Mouse (Mus musculus): ENCODE data around the gene Plscr4. TPM values are rescaled to one million over a fixed set of nuclear protein-coding genes. Genes with fewer than 3 reads are reported as not detected.

Plscr4 gene
- polyA plus RNA-seq, 1 experiment from 2014 or later, result 4.6 TPM

- Histone ChIP-seq H3K4me3 (ENCODE audit: low read depth, low read length) (no peak overlapping the region), H3K27me3 (replicated peaks; ENCODE audit: control insufficient read depth, insufficient read depth, low read length) (no peaks in the 10 kb centered on the region), H3K4me2 (replicated peaks; ENCODE audit: low read depth) (no peak overlapping the region), H3K27ac (ENCODE audit: low read depth, low read length) (no peak overlapping the region), H3K4me1 (replicated peaks; ENCODE audit: control insufficient read depth, insufficient read depth, low read length) (no peaks in the 10 kb centered on the region), H3K36me3 (ENCODE audit: control insufficient read depth, insufficient read depth) (no peaks in the 10 kb centered on the region), H3K9ac (ENCODE audit: low read depth, low read length) (no peak overlapping the region), H3K9me3 (ENCODE audit: control insufficient read depth) (no peaks in the 10 kb centered on the region)
- TF ChIP-seq CTCF (IDR thresholded peaks at IDR 0.05; ENCODE audit: low read depth), result peak; percentile 89
- 0 out of 2 replicates have a peak, but pooled peaks have one; percentile 31 for ATAC-seq
- WGBS, result 47% methylated on average over 12 of the region's 12 CpGs
Observed at GRCm38 (mm10) chr9:92499710-92500410, 42.7 kb downstream of the Plscr4 start.

GRCm38 (mm10) chr9:92504256-92504655 is 47.1 kb downstream of the Plscr4 start:
- no peak for ATAC-seq

GRCm38 (mm10) chr9:92504889-92505288 is 47.7 kb downstream of the Plscr4 start:
- no peaks in the 10 kb centered on the region for H3K36me3 ChIP-seq (ENCODE audit: control insufficient read depth, insufficient read depth)
- H3K27ac ChIP-seq (ENCODE audit: low read depth, low read length), result no peak overlapping the region
- H3K9ac ChIP-seq (ENCODE audit: low read depth, low read length), result no peak overlapping the region
- ATAC-seq, result no peak
- 57% methylated on average over 1 of the region's 1 CpGs for WGBS
- no peaks in the 10 kb centered on the region for H3K27me3 ChIP-seq (replicated peaks; ENCODE audit: control insufficient read depth, insufficient read depth, low read length)
- H3K4me3 ChIP-seq (ENCODE audit: low read depth, low read length), result no peak overlapping the region
- no peak for TF ChIP-seq CTCF (IDR thresholded peaks at IDR 0.05; ENCODE audit: low read depth)
- H3K4me1 ChIP-seq (replicated peaks; ENCODE audit: control insufficient read depth, insufficient read depth, low read length), result no peaks in the 10 kb centered on the region
- no peak overlapping the region for H3K4me2 ChIP-seq (replicated peaks; ENCODE audit: low read depth)
- H3K9me3 ChIP-seq (ENCODE audit: control insufficient read depth), result no peaks in the 10 kb centered on the region

More at GRCm38 (mm10) chr9:92504256-92504655, 47.1 kb downstream of the Plscr4 start:
- Histone ChIP-seq H3K36me3 (ENCODE audit: control insufficient read depth, insufficient read depth) (no peaks in the 10 kb centered on the region), H3K27me3 (replicated peaks; ENCODE audit: control insufficient read depth, insufficient read depth, low read length) (no peaks in the 10 kb centered on the region), H3K4me3 (ENCODE audit: low read depth, low read length) (no peak overlapping the region), H3K4me1 (replicated peaks; ENCODE audit: control insufficient read depth, insufficient read depth, low read length) (no peaks in the 10 kb centered on the region), H3K27ac (ENCODE audit: low read depth, low read length) (no peak overlapping the region), H3K9me3 (ENCODE audit: control insufficient read depth) (no peaks in the 10 kb centered on the region), H3K9ac (ENCODE audit: low read depth, low read length) (no peak overlapping the region), H3K4me2 (replicated peaks; ENCODE audit: low read depth) (no peak overlapping the region)
- WGBS, result 61% methylated on average over 3 of the region's 3 CpGs
- TF ChIP-seq CTCF (IDR thresholded peaks at IDR 0.05; ENCODE audit: low read depth), result no peak

GRCm38 (mm10) chr9:92511696-92512095 is 54.5 kb downstream of the Plscr4 start:
- H3K4me2 ChIP-seq (replicated peaks; ENCODE audit: low read depth), result no peak overlapping the region
- no peak overlapping the region for H3K4me3 ChIP-seq (ENCODE audit: low read depth, low read length)
- no peak overlapping the region for H3K9ac ChIP-seq (ENCODE audit: low read depth, low read length)
- no peaks in the 10 kb centered on the region for H3K27me3 ChIP-seq (replicated peaks; ENCODE audit: control insufficient read depth, insufficient read depth, low read length)
- TF ChIP-seq CTCF (IDR thresholded peaks at IDR 0.05; ENCODE audit: low read depth), result no peak
- no peaks in the 10 kb centered on the region for H3K36me3 ChIP-seq (ENCODE audit: control insufficient read depth, insufficient read depth)
- H3K27ac ChIP-seq (ENCODE audit: low read depth, low read length), result no peak overlapping the region
- no peaks in the 10 kb centered on the region; the same call in 1 of the 2 replicates for H3K9me3 ChIP-seq (ENCODE audit: control insufficient read depth)
- no peaks in the 10 kb centered on the region for H3K4me1 ChIP-seq (replicated peaks; ENCODE audit: control insufficient read depth, insufficient read depth, low read length)
- ATAC-seq, result no peak

- peaks cover 5% of the 10 kb centered on the region for H3K9me3 ChIP-seq (ENCODE audit: control insufficient read depth)
- no peaks in the 10 kb centered on the region for H3K4me1 ChIP-seq (replicated peaks; ENCODE audit: control insufficient read depth, insufficient read depth, low read length)
- H3K27ac ChIP-seq (ENCODE audit: low read depth, low read length), result no peak overlapping the region
- no peak for ATAC-seq
- no peak overlapping the region for H3K9ac ChIP-seq (ENCODE audit: low read depth, low read length)
- no peaks in the 10 kb centered on the region for H3K36me3 ChIP-seq (ENCODE audit: control insufficient read depth, insufficient read depth)
- H3K27me3 ChIP-seq (replicated peaks; ENCODE audit: control insufficient read depth, insufficient read depth, low read length), result no peaks in the 10 kb centered on the region
- no peak for TF ChIP-seq CTCF (IDR thresholded peaks at IDR 0.05; ENCODE audit: low read depth)
- no peak overlapping the region for H3K4me2 ChIP-seq (replicated peaks; ENCODE audit: low read depth)
- H3K4me3 ChIP-seq (ENCODE audit: low read depth, low read length), result no peak overlapping the region
- 97% methylated on average over 12 of the region's 12 CpGs for WGBS
Observed at GRCm38 (mm10) chr9:92517036-92517435, 59.9 kb downstream of the Plscr4 start.

GRCm38 (mm10) chr9:92520751-92521150 is 63.6 kb downstream of the Plscr4 start:
- Histone ChIP-seq H3K27ac (ENCODE audit: low read depth, low read length) (no peak overlapping the region), H3K9ac (ENCODE audit: low read depth, low read length) (no peak overlapping the region), H3K4me3 (ENCODE audit: low read depth, low read length) (no peak overlapping the region), H3K4me1 (replicated peaks; ENCODE audit: control insufficient read depth, insufficient read depth, low read length) (no peaks in the 10 kb centered on the region), H3K36me3 (ENCODE audit: control insufficient read depth, insufficient read depth) (no peaks in the 10 kb centered on the region), H3K4me2 (replicated peaks; ENCODE audit: low read depth) (no peak overlapping the region), H3K27me3 (replicated peaks; ENCODE audit: control insufficient read depth, insufficient read depth, low read length) (no peaks in the 10 kb centered on the region), H3K9me3 (ENCODE audit: control insufficient read depth) (peaks cover 5% of the 10 kb centered on the region)
- WGBS, result 89% methylated on average over 10 of the region's 10 CpGs
- no peak for ATAC-seq
- no peak for TF ChIP-seq CTCF (IDR thresholded peaks at IDR 0.05; ENCODE audit: low read depth)

Measured in intestine, postnatal 0 days (tissue).